Mouse (Mus musculus) cerebellum, adult (tissue): ENCODE results near the gene Slc6a6.

Experiments used
- ATAC-seq: cut with Nextera tagmentation; 2 replicates; pipeline ENCODE4 v1.9.2; 2017; ENCODE audit warnings: mild to moderate bottlenecking, moderate library complexity, mixed read lengths; ENCODE audit not compliant: insufficient number of reproducible peaks, low FRiP score, low TSS enrichment

Slc6a6 gene

GRCm38 (mm10) chr6:91668276-91668675 lies 15.6 kb upstream of the Slc6a6 start:
- ATAC-seq: no peak

- no peak for ATAC-seq
Observed at GRCm38 (mm10) chr6:91669270-91669669, 14.6 kb upstream of the Slc6a6 start.

GRCm38 (mm10) chr6:91670224-91670623 lies 13.6 kb upstream of the Slc6a6 start:
- ATAC-seq: no peak

- no peak for ATAC-seq
Observed at GRCm38 (mm10) chr6:91674757-91675350, 9.0 kb upstream of the Slc6a6 start.

- no peak for ATAC-seq
Observed at GRCm38 (mm10) chr6:91678506-91679094, 5.3 kb upstream of the Slc6a6 start.

- no peak for ATAC-seq
Observed at GRCm38 (mm10) chr6:91679095-91679577, 4.7 kb upstream of the Slc6a6 start.

- ATAC-seq: no peak
Observed at GRCm38 (mm10) chr6:91679716-91680115, 4.1 kb upstream of the Slc6a6 start.

- ATAC-seq: no peak
Observed at GRCm38 (mm10) chr6:91681841-91682240, 2.0 kb upstream of the Slc6a6 start.

GRCm38 (mm10) chr6:91683121-91683520 lies 732 bp upstream of the Slc6a6 start:
- ATAC-seq: no peak

GRCm38 (mm10) chr6:91684474-91684829 lies 599 bp downstream of the Slc6a6 start:
- no peak for ATAC-seq

GRCm38 (mm10) chr6:91684831-91685532 lies 1.1 kb downstream of the Slc6a6 start:
- ATAC-seq: peak; percentile 60

- ATAC-seq: no peak
Observed at GRCm38 (mm10) chr6:91685533-91685883, 1.7 kb downstream of the Slc6a6 start.

- no peak for ATAC-seq
Observed at GRCm38 (mm10) chr6:91685896-91686295, 2.0 kb downstream of the Slc6a6 start.

GRCm38 (mm10) chr6:91686597-91686996 lies 2.7 kb downstream of the Slc6a6 start:
- no peak for ATAC-seq

- no peak for ATAC-seq
Observed at GRCm38 (mm10) chr6:91688021-91688420, 4.2 kb downstream of the Slc6a6 start.

GRCm38 (mm10) chr6:91689231-91689630 lies 5.4 kb downstream of the Slc6a6 start:
- ATAC-seq: no peak

GRCm38 (mm10) chr6:91690222-91690621 lies 6.4 kb downstream of the Slc6a6 start:
- no peak for ATAC-seq

- ATAC-seq: no peak
Observed at GRCm38 (mm10) chr6:91690646-91691045, 6.8 kb downstream of the Slc6a6 start.

- ATAC-seq: no peak
Observed at GRCm38 (mm10) chr6:91691576-91691975, 7.7 kb downstream of the Slc6a6 start.

- ATAC-seq: no peak
Observed at GRCm38 (mm10) chr6:91693301-91693886, 9.5 kb downstream of the Slc6a6 start.

GRCm38 (mm10) chr6:91694610-91695009 lies 10.8 kb downstream of the Slc6a6 start:
- peak; percentile 84 for ATAC-seq
